Comparison of ENCODE assay signal across 12 mouse cellular contexts in the genomic region with DNA sequence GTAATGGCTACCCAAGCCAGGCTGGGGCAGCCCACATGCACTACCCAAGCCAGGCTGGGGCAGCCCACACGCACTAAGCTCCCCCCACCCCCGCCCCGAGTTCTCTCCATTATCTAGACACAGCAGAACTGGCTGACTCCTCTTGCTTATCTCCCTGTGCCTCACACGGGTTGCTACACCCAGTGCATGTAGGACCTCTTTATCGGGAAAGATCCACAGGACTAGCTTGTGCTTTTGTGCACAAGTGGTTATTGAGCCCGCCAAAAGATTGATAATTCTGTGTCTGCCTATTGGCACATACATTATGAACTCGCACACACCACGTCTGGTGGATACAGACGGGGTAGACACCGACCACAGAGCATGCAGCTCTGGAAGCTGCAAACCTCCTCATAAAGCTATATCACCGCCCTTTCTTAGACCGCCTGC. TPM values are rescaled to one million over a fixed set of nuclear protein-coding genes. Genes with fewer than 3 reads are reported as not detected.
DNase-seq lines count a peak whose midpoint lies in the region; ATAC-seq and TF ChIP-seq lines count a peak whose summit lies in the region.
"Had no signal": no experiment of that assay in that cellular context is flagged by ENCODE, and none has a peak within 500 bp of the region (broad histone marks: within the 10 kb centered on the region; RNA-seq: fewer than 3 reads in every experiment).

No protein-coding gene starts in this region.

- no peak overlapping the region for H3K9ac ChIP-seq in forebrain, embryonic 12.5 days
- peak overlapping the region; percentile 9 for H3K9ac ChIP-seq in heart, embryonic 16.5 days (ENCODE audit: low read length)
- H3K9ac ChIP-seq: forebrain, embryonic 13.5 days; neural tube, embryonic 12.5 days had no signal

- 82% methylated on average over 12 of the region's 12 CpGs for WGBS in forebrain, embryonic 10.5 days
- 78% methylated on average over 12 of the region's 12 CpGs for WGBS in forebrain, embryonic 12.5 days
- WGBS in heart, embryonic 16.5 days, result 30% methylated on average over 12 of the region's 12 CpGs

- ATAC-seq in forebrain, embryonic 12.5 days (ENCODE audit: low FRiP score), result no peak
- ATAC-seq in heart, embryonic 16.5 days (replicated peaks; ENCODE audit: extremely low read depth, insufficient read depth, low FRiP score), result peak; percentile 81
- ATAC-seq: forebrain, embryonic 13.5 days had no signal

- intact Hi-C loops in gastrocnemius, adult 2 months (cut with DNase I), result no loop called here

- no peak overlapping the region for H3K4me3 ChIP-seq in forebrain, embryonic 10.5 days
- H3K4me3 ChIP-seq in forebrain, embryonic 12.5 days (replicated peaks), result no peak overlapping the region
- no peak overlapping the region for H3K4me3 ChIP-seq in layer of hippocampus, adult 2 months
- H3K4me3 ChIP-seq in heart, embryonic 16.5 days (ENCODE audit: low read length), result no peak overlapping the region
- H3K4me3 ChIP-seq in gastrocnemius, adult 2 months, result no peak overlapping the region
- H3K4me3 ChIP-seq: forebrain, embryonic 13.5 days; neural tube, embryonic 12.5 days had no signal

- no peak for DNase-seq in forebrain, embryonic 10.5 days (ENCODE audit: extremely low spot score, low spot score)
- DNase-seq in layer of hippocampus, adult 2 months (ENCODE audit: low spot score in 2 of 2), result no peak
- no peak for DNase-seq in layer of hippocampus, adult 9-11 months
- peak; percentile 24 to 44 for DNase-seq in spleen, postnatal 14 days (ENCODE audit: low spot score in 2 of 2)
- no peak for DNase-seq in gastrocnemius, adult 2 months
- DNase-seq in thymus, adult 18-20 months, result no peak
- DNase-seq: cerebellum, adult 9-11 months; right cerebral cortex, postnatal 4 days had no signal

- H3K36me3 ChIP-seq in forebrain, embryonic 10.5 days (replicated peaks), result no peaks in the 10 kb centered on the region
- H3K36me3 ChIP-seq in forebrain, embryonic 12.5 days (replicated peaks), result no peaks in the 10 kb centered on the region
- H3K36me3 ChIP-seq in heart, embryonic 16.5 days (ENCODE audit: control insufficient read depth, insufficient read depth), result no peaks in the 10 kb centered on the region
- H3K36me3 ChIP-seq: neural tube, embryonic 12.5 days had no signal

- peaks cover 49% of the 10 kb centered on the region for H3K4me1 ChIP-seq in forebrain, embryonic 10.5 days
- peaks cover 12% of the 10 kb centered on the region; the same call in 1 of the 2 replicates for H3K4me1 ChIP-seq in forebrain, embryonic 12.5 days
- peaks cover 56% of the 10 kb centered on the region for H3K4me1 ChIP-seq in heart, embryonic 16.5 days (ENCODE audit: control insufficient read depth, insufficient read depth, low read length)
- H3K4me1 ChIP-seq: neural tube, embryonic 12.5 days had no signal

- H3K9me3 ChIP-seq in forebrain, embryonic 10.5 days, result no peaks in the 10 kb centered on the region
- H3K9me3 ChIP-seq in forebrain, embryonic 12.5 days, result no peaks in the 10 kb centered on the region
- H3K9me3 ChIP-seq in heart, embryonic 16.5 days (replicated peaks; ENCODE audit: control insufficient read depth, low read length), result no peaks in the 10 kb centered on the region
- H3K9me3 ChIP-seq: forebrain, embryonic 13.5 days; neural tube, embryonic 12.5 days had no signal

- H3K27ac ChIP-seq in forebrain, embryonic 10.5 days, result 0 out of 2 replicates have a peak overlapping the region, but pooled peaks have one; percentile 48
- no peak overlapping the region for H3K27ac ChIP-seq in forebrain, embryonic 12.5 days
- peak overlapping the region; percentile 68 for H3K27ac ChIP-seq in layer of hippocampus, adult 2 months
- peak overlapping the region; percentile 34 for H3K27ac ChIP-seq in heart, embryonic 16.5 days (ENCODE audit: low read length)
- no peak overlapping the region for H3K27ac ChIP-seq in gastrocnemius, adult 2 months
- H3K27ac ChIP-seq: forebrain, embryonic 13.5 days; neural tube, embryonic 12.5 days had no signal

- H3K27me3 ChIP-seq in forebrain, embryonic 10.5 days (ENCODE audit: poor library complexity, severe bottlenecking), result no peaks in the 10 kb centered on the region
- no peaks in the 10 kb centered on the region for H3K27me3 ChIP-seq in forebrain, embryonic 12.5 days
- no peaks in the 10 kb centered on the region for H3K27me3 ChIP-seq in heart, embryonic 16.5 days (ENCODE audit: control insufficient read depth, insufficient read depth, low read length)
- H3K27me3 ChIP-seq: forebrain, embryonic 13.5 days; neural tube, embryonic 12.5 days had no signal

- TF ChIP-seq CTCF in layer of hippocampus, adult 2 months (conservative IDR thresholded peaks at IDR 0.05), result no peak
- TF ChIP-seq CTCF in gastrocnemius, adult 2 months (IDR thresholded peaks at IDR 0.05), result no peak

- no peak overlapping the region for H3K4me2 ChIP-seq in forebrain, embryonic 12.5 days
- peak overlapping the region; percentile 44 for H3K4me2 ChIP-seq in heart, embryonic 16.5 days (ENCODE audit: low read depth, low read length)
- H3K4me2 ChIP-seq: forebrain, embryonic 13.5 days; neural tube, embryonic 12.5 days had no signal

RNA-seq across cellular contexts. Expression of gene Sptb, which starts 36.5 kb away (rescaled TPM):
- 3.5 and 5.4 TPM in 2 replicates for polyA plus RNA-seq in forebrain, embryonic 10.5 days (2016; fragmentation: Nextera tagmentation; extraction: Ambion mirVana)
- 1.8 and 2.1 TPM in 2 replicates for polyA plus RNA-seq in forebrain, embryonic 12.5 days (2016; fragmentation: Nextera tagmentation; extraction: Ambion mirVana)
- total RNA-seq in layer of hippocampus, adult 2 months (2021), result 100 to 1,000 TPM; 134 TPM
- polyA plus RNA-seq in heart, embryonic 16.5 days (2015; fragmentation: Nextera tagmentation; extraction: Ambion mirVana), result 6.0 and 7.7 TPM in 2 replicates
- 100 to 1,000 TPM; 141 to 172 TPM for total RNA-seq in gastrocnemius, adult 2 months (2021)

Comparison
In these comparisons a context has a peak if more than half of its experiments do, and no peak if none do; other contexts are left out.
1. H3K27ac ChIP-seq: peak in forebrain, embryonic 10.5 days (single experiment), layer of hippocampus, adult 2 months (single experiment) and heart, embryonic 16.5 days (single experiment); none in forebrain, embryonic 12.5 days (single experiment) and gastrocnemius, adult 2 months (single experiment).
2. DNase-seq: peak in spleen, postnatal 14 days (2 of 2); none in forebrain, embryonic 10.5 days (single experiment), layer of hippocampus, adult 2 months (0 of 2), layer of hippocampus, adult 9-11 months (single experiment), gastrocnemius, adult 2 months (single experiment) and thymus, adult 18-20 months (0 of 2).